Mouse (Mus musculus) heart, embryonic 12.5 days (tissue): ENCODE data around the gene Cdh16. TPM values are rescaled to one million over a fixed set of nuclear protein-coding genes. Genes with fewer than 3 reads are reported as not detected.
A peak's percentile ranks its signal among the peaks of the same experiment; 100 is the strongest.
"Not testable (repeated sequence)": the region's sequence is repeated elsewhere in the genome, so short reads cannot be mapped to it uniquely, and the experiment has no call there.

Source experiments
- ATAC-seq: fragments of 200-750 bp; cut with Nextera tagmentation; 2 replicates; pipeline ENCODE4 v1.8.0; 2017; ENCODE audit warnings: moderate TSS enrichment, moderate library complexity; ENCODE audit not compliant: insufficient number of reproducible peaks, low FRiP score
- H3K27ac ChIP-seq: fragments of 300-500 bp; sonication (generic); 2 replicates; pipeline ENCODE4 v1.5.1; 2016; ENCODE audit warnings: mild to moderate bottlenecking, moderate library complexity; ENCODE audit not compliant: poor library complexity, severe bottlenecking
- H3K27me3 ChIP-seq: fragments of 300-500 bp; sonication (generic); replicated peaks from 2 replicates; pipeline ENCODE4 v1.6.1; 2016; ENCODE audit warnings: mild to moderate bottlenecking, moderate library complexity
- H3K36me3 ChIP-seq: fragments of 300-500 bp; sonication (generic); 2 replicates; pipeline ENCODE4 v1.6.1; 2016; ENCODE audit warnings: mild to moderate bottlenecking, moderate library complexity
- H3K4me1 ChIP-seq: fragments of 300-500 bp; sonication (generic); replicated peaks from 2 replicates; pipeline ENCODE4 v1.6.1; 2016; ENCODE audit warnings: mild to moderate bottlenecking
- H3K4me2 ChIP-seq: fragments of 300-500 bp; sonication (generic); 2 replicates; pipeline ENCODE4 v1.6.1; 2016; ENCODE audit warnings: mild to moderate bottlenecking, moderate library complexity
- H3K4me3 ChIP-seq: fragments of 300-500 bp; sonication (generic); 2 replicates; pipeline ENCODE4 v1.5.1; 2016; ENCODE audit warnings: mild to moderate bottlenecking
- H3K9ac ChIP-seq: fragments of 300-500 bp; sonication (generic); 2 replicates; pipeline ENCODE4 v1.6.1; 2016; ENCODE audit warnings: mild to moderate bottlenecking, moderate library complexity
- H3K9me3 ChIP-seq: fragments of 300-500 bp; sonication (generic); replicated peaks from 2 replicates; pipeline ENCODE4 v1.6.1; 2016; ENCODE audit warnings: mild to moderate bottlenecking, moderate library complexity
- WGBS: fragments of 180-500 bp; shearing (Covaris S2); methylation state at CpG from one replicate; pipeline ENCODE4 v1.1.7; 2016; 5-methylcytosine and 5-hydroxymethylcytosine counted together
- polyA plus RNA-seq: library from polyadenylated mRNA; unstranded; fragments of >200 nt; fragmentation: Nextera tagmentation; extraction: Ambion mirVana; gene quantifications from 2 replicates; pipeline ENCODE4 v1.2.1, GENCODE M21; 2016

Cdh16 gene
- polyA plus RNA-seq = 16.1 and 18.6 TPM in 2 replicates

- H3K4me2 ChIP-seq = no peak within 1 kb of the TSS
- no peak within 1 kb of the TSS for H3K9ac ChIP-seq
- 71% methylated on average over 6 of the region's 6 CpGs for WGBS
- peaks cover 5% of the 10 kb centered on the region for H3K9me3 ChIP-seq
- no peaks in the 10 kb centered on the region for H3K27me3 ChIP-seq
- H3K4me1 ChIP-seq = peaks cover 30% of the 10 kb centered on the region
- peaks cover 13% of the 10 kb centered on the region for H3K36me3 ChIP-seq
- peak within 1 kb of the TSS; percentile 55 for H3K27ac ChIP-seq
- no peak for ATAC-seq
- H3K4me3 ChIP-seq = no peak within 1 kb of the TSS
Measured at GRCm38 (mm10) chr8:104624161-104624560, at the start of gene Cdh16. TSS of gene Cdh16 (minus strand) at chr8:104624396.

GRCm38 (mm10) chr8:104655614-104656013 lies 31.4 kb upstream of the Cdh16 start:
- no peaks in the 10 kb centered on the region for H3K4me1 ChIP-seq
- H3K9ac ChIP-seq = no peak overlapping the region
- H3K36me3 ChIP-seq = no peaks in the 10 kb centered on the region
- no peak overlapping the region for H3K27ac ChIP-seq
- no peak for ATAC-seq
- no peaks in the 10 kb centered on the region for H3K9me3 ChIP-seq
- H3K4me3 ChIP-seq = no peak overlapping the region
- no peak overlapping the region for H3K4me2 ChIP-seq
- WGBS = 75% methylated on average over 4 of the region's 4 CpGs
- no peaks in the 10 kb centered on the region for H3K27me3 ChIP-seq

GRCm38 (mm10) chr8:104654984-104655383 lies 30.8 kb upstream of the Cdh16 start:
- H3K27ac ChIP-seq = no peak overlapping the region
- no peak overlapping the region for H3K9ac ChIP-seq
- 4% methylated on average over 3 of the region's 3 CpGs for WGBS
- H3K27me3 ChIP-seq = no peaks in the 10 kb centered on the region
- no peaks in the 10 kb centered on the region for H3K9me3 ChIP-seq
- ATAC-seq = peak; percentile 53; the same call in 1 of the 2 replicates
- H3K4me3 ChIP-seq = no peak overlapping the region
- no peaks in the 10 kb centered on the region for H3K36me3 ChIP-seq
- H3K4me2 ChIP-seq = no peak overlapping the region
- no peaks in the 10 kb centered on the region for H3K4me1 ChIP-seq

GRCm38 (mm10) chr8:104644187-104644586 lies 20.0 kb upstream of the Cdh16 start:
- 62% methylated on average over 3 of the region's 3 CpGs for WGBS
- H3K4me3 ChIP-seq, H3K4me2 ChIP-seq, H3K36me3 ChIP-seq, H3K27ac ChIP-seq, H3K27me3 ChIP-seq, H3K9me3 ChIP-seq, H3K9ac ChIP-seq, ATAC-seq: not testable (repeated sequence)
- H3K4me1 ChIP-seq = peaks cover 18% of the 10 kb centered on the region

GRCm38 (mm10) chr8:104642324-104642654 lies 18.1 kb upstream of the Cdh16 start:
- no peaks in the 10 kb centered on the region for H3K9me3 ChIP-seq
- H3K36me3 ChIP-seq = peaks cover 22% of the 10 kb centered on the region
- peak overlapping the region; percentile 89 for H3K9ac ChIP-seq
- H3K4me1 ChIP-seq = peaks cover 18% of the 10 kb centered on the region
- no peaks in the 10 kb centered on the region for H3K27me3 ChIP-seq
- peak overlapping the region; percentile 79 for H3K4me3 ChIP-seq
- 75% methylated on average over 6 of the region's 6 CpGs for WGBS
- H3K4me2 ChIP-seq = peak overlapping the region; percentile 90
- peak overlapping the region; percentile 82 for H3K27ac ChIP-seq
- ATAC-seq = no peak

- no peaks in the 10 kb centered on the region for H3K27me3 ChIP-seq
- peaks cover 22% of the 10 kb centered on the region for H3K36me3 ChIP-seq
- H3K4me1 ChIP-seq = peaks cover 18% of the 10 kb centered on the region
- H3K4me3 ChIP-seq = peak within 1 kb of the TSS; percentile 79
- H3K27ac ChIP-seq = peak within 1 kb of the TSS; percentile 82
- H3K9me3 ChIP-seq = no peaks in the 10 kb centered on the region
- H3K9ac ChIP-seq = peak within 1 kb of the TSS; percentile 89
- peak within 1 kb of the TSS; percentile 90 for H3K4me2 ChIP-seq
- peak; percentile 93 for ATAC-seq
- WGBS = under 1% methylated on average over 66 of the region's 66 CpGs
Measured at GRCm38 (mm10) chr8:104641426-104642323, 17.5 kb upstream of the Cdh16 start, which contains the start of gene Ciao2b. TSS of gene Ciao2b (minus strand) at chr8:104641965.

GRCm38 (mm10) chr8:104640831-104641370 lies 16.7 kb upstream of the Cdh16 start:
- WGBS = 6% methylated on average over 25 of the region's 25 CpGs
- Histone ChIP-seq H3K27ac (peak overlapping the region; percentile 82), H3K9me3 (no peaks in the 10 kb centered on the region), H3K9ac (peak overlapping the region; percentile 89), H3K36me3 (peaks cover 24% of the 10 kb centered on the region), H3K27me3 (no peaks in the 10 kb centered on the region), H3K4me1 (peaks cover 18% of the 10 kb centered on the region), H3K4me3 (peak overlapping the region; percentile 79), H3K4me2 (peak overlapping the region; percentile 90)
- ATAC-seq = no peak

- ATAC-seq = no peak
- H3K4me2 ChIP-seq = peak overlapping the region; percentile 90
- peaks cover 18% of the 10 kb centered on the region for H3K4me1 ChIP-seq
- WGBS = 76% methylated on average over 7 of the region's 7 CpGs
- peaks cover 31% of the 10 kb centered on the region for H3K36me3 ChIP-seq
- peak overlapping the region; percentile 89 for H3K9ac ChIP-seq
- H3K4me3 ChIP-seq = peak overlapping the region; percentile 79
- H3K27ac ChIP-seq = peak overlapping the region; percentile 82
- H3K27me3 ChIP-seq = no peaks in the 10 kb centered on the region
- no peaks in the 10 kb centered on the region for H3K9me3 ChIP-seq
Measured at GRCm38 (mm10) chr8:104640241-104640640, 16.0 kb upstream of the Cdh16 start.

GRCm38 (mm10) chr8:104638010-104638409 lies 13.8 kb upstream of the Cdh16 start:
- 89% methylated on average over 6 of the region's 6 CpGs for WGBS
- ATAC-seq = no peak
- peaks cover 41% of the 10 kb centered on the region for H3K36me3 ChIP-seq

GRCm38 (mm10) chr8:104635004-104635710 lies 11.0 kb upstream of the Cdh16 start:
- Histone ChIP-seq H3K27ac (no peak overlapping the region), H3K4me1 (peaks cover 24% of the 10 kb centered on the region), H3K9me3 (no peaks in the 10 kb centered on the region), H3K4me3 (no peak overlapping the region), H3K27me3 (no peaks in the 10 kb centered on the region), H3K36me3 (peaks cover 41% of the 10 kb centered on the region), H3K4me2 (no peak overlapping the region), H3K9ac (no peak overlapping the region)
- ATAC-seq = no peak
- 83% methylated on average over 3 of the region's 3 CpGs for WGBS

More at GRCm38 (mm10) chr8:104638010-104638409, 13.8 kb upstream of the Cdh16 start:
- peaks cover 24% of the 10 kb centered on the region for H3K4me1 ChIP-seq
- no peak overlapping the region for H3K27ac ChIP-seq
- no peak overlapping the region for H3K9ac ChIP-seq
- H3K27me3 ChIP-seq = no peaks in the 10 kb centered on the region
- no peaks in the 10 kb centered on the region for H3K9me3 ChIP-seq
- no peak overlapping the region for H3K4me3 ChIP-seq
- H3K4me2 ChIP-seq = no peak overlapping the region
